Mouse (Mus musculus) olfactory bulb, adult 2 months (tissue): Measurements from ENCODE around the gene Lim2.

ENCODE experiments used
- CTCF ChIP-seq: fragments of 200-500 bp; IDR thresholded peaks from 2 replicates; pipeline ENCODE4 v1.5.1; 2012; ENCODE audit warnings: low read depth, mild to moderate bottlenecking, low read length, moderate library complexity; ENCODE audit not compliant: insufficient read depth
- POLR2A ChIP-seq: fragments of 200-500 bp; IDR thresholded peaks from 2 replicates; pipeline ENCODE4 v1.6.1; 2012; ENCODE audit warnings: mild to moderate bottlenecking, low read depth, low read length, moderate library complexity; ENCODE audit not compliant: insufficient read depth

GRCm38 (mm10) chr7:43462851-43463250 lies 35.4 kb downstream of the Lim2 start, which contains the start of gene Vsig10l:
- TF ChIP-seq CTCF: no peak
- no peak for TF ChIP-seq POLR2A
